Mouse (Mus musculus) hindbrain, embryonic 10.5 days (tissue): Measurements from ENCODE around the gene Afap1. TPM values are rescaled to one million over a fixed set of nuclear protein-coding genes. Genes with fewer than 3 reads are reported as not detected.

Source experiments
- DNase-seq: peaks from one replicate; pipeline ENCODE4 v3.0.0-alpha.2; 2017; ENCODE audit warnings: low spot score
- H3K27ac ChIP-seq: fragments of 300-500 bp; sonication (generic); 2 replicates; pipeline ENCODE4 v1.5.1; 2016; ENCODE audit warnings: mild to moderate bottlenecking, moderate library complexity
- H3K27me3 ChIP-seq: fragments of 300-500 bp; sonication (generic); 2 replicates; pipeline ENCODE4 v1.6.1; 2016; ENCODE audit warnings: mild to moderate bottlenecking; ENCODE audit not compliant: poor library complexity, insufficient read depth, severe bottlenecking
- H3K36me3 ChIP-seq: fragments of 300-500 bp; sonication (generic); 2 replicates; pipeline ENCODE4 v1.6.1; 2016; ENCODE audit warnings: mild to moderate bottlenecking, moderate library complexity
- H3K4me1 ChIP-seq: fragments of 300-500 bp; sonication (generic); replicated peaks from 2 replicates; pipeline ENCODE4 v1.6.1; 2016; ENCODE audit warnings: mild to moderate bottlenecking
- H3K4me3 ChIP-seq: fragments of 300-500 bp; sonication (generic); 2 replicates; pipeline ENCODE4 v1.5.1; 2016; ENCODE audit warnings: mild to moderate bottlenecking, moderate library complexity
- H3K9me3 ChIP-seq: fragments of 300-500 bp; sonication (generic); 2 replicates; pipeline ENCODE4 v1.6.1; 2016; ENCODE audit warnings: mild to moderate bottlenecking, moderate library complexity
- WGBS: fragments of 180-500 bp; shearing (Covaris S2); methylation state at CpG from one replicate; pipeline ENCODE4 v1.1.7; 2016; 5-methylcytosine and 5-hydroxymethylcytosine counted together
- polyA plus RNA-seq: library from polyadenylated mRNA; unstranded; fragments of >200 nt; fragmentation: Nextera tagmentation; extraction: Ambion mirVana; gene quantifications from 2 replicates; pipeline ENCODE4 v1.2.1, GENCODE M21; 2016

Gene Afap1
- polyA plus RNA-seq, result 38.6 and 56.5 TPM in 2 replicates

DNA sequence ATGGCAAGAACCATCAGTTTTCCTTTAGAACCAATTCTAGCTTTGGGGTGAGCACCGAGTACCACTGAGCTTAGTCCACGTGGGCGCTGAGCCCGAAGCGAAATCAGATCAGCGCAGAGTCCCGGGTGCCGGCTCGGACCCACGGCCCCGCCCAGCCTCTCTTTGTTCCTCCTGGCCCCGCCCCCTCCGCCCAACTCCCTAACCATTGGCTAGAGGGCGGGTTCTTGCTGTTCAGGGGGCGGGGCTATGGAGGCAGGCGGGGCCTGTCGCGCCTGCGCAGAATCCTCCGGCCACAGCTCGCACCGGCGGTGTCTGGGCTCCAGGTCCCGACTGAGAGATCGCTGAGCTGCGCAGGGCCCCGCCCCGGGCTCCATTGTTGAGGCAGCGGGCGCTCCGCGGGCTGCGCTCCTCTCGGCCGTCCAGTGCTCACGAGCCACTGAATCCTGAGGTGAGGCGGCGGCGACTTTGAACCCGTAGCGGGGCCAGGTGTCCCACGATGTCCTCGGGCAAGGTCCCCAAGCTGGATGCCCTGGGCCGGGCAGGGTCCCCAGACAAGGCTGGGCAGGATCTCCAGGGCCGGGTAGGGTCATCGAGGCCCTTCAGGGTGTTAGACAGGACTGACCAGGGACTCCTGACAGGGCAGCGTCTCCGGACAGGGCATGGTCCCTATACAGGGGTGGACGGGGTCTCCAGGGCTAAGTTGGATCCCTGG lies at the start of gene Afap1:
Gene Afap1 (plus strand): TSS at position 227 of the 712 bp plus-strand sequence.
- Histone ChIP-seq H3K27me3 (peaks cover 17% of the 10 kb centered on the region), H3K4me1 (peaks cover 60% of the 10 kb centered on the region), H3K36me3 (no peaks in the 10 kb centered on the region), H3K4me3 (peak within 1 kb of the TSS; percentile 71), H3K27ac (peak within 1 kb of the TSS; percentile 90), H3K9me3 (no peaks in the 10 kb centered on the region)
- WGBS, result under 1% methylated on average over 49 of the region's 49 CpGs
- DNase-seq, result peak; percentile 100

DNA sequence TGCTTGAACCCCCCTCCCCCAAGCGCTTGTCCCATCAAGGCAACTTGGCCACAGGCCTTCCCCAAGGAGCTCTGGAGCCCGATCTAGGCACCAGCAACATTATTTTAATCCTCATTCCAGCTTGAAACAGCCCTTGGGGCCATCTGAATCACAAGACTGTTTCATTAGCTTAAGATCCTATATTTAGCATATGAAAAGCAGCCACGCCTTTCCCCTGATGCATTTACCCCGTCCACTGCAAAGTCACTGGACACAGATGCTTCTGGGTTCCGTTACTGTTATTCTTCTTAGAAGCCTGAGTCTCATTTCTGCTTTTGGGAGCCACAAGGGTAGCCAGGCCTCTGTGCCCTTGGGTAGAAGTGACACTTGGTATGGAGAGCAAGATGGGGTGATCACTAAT lies 41.6 kb upstream of the Afap1 start:
- Histone ChIP-seq H3K4me1 (peaks cover 18% of the 10 kb centered on the region; the same call in 1 of the 2 replicates), H3K4me3 (no peak overlapping the region), H3K27me3 (no peaks in the 10 kb centered on the region; the same call in 1 of the 2 replicates), H3K36me3 (no peaks in the 10 kb centered on the region), H3K27ac (no peak overlapping the region), H3K9me3 (no peaks in the 10 kb centered on the region)
- no peak for DNase-seq
- 73% methylated on average over 5 of the region's 5 CpGs for WGBS

DNA sequence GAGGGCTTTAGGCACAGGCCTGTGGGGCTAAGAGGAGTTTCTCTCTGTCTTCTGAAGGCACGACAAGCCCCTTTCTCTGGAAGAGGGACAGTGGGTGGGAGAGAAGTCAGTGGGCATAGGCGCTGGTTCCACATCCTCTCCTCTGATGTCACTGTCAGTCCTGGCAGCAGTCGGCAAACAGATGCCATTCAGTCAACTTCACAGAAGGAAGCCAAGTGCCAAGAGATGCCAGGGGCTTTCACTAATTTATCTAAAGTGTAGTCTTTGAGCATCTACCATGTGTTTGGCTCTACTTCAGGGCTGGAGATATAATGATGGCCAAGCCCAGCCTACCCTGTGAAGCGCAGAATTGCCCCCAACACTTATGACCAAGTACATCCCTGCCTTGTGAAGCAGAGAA lies 39.7 kb upstream of the Afap1 start:
- Histone ChIP-seq H3K4me3 (no peak overlapping the region), H3K9me3 (no peaks in the 10 kb centered on the region), H3K36me3 (no peaks in the 10 kb centered on the region), H3K27me3 (no peaks in the 10 kb centered on the region; the same call in 1 of the 2 replicates), H3K27ac (no peak overlapping the region), H3K4me1 (peaks cover 25% of the 10 kb centered on the region)
- WGBS, result 88% methylated on average over 4 of the region's 4 CpGs
- no peak for DNase-seq

DNA sequence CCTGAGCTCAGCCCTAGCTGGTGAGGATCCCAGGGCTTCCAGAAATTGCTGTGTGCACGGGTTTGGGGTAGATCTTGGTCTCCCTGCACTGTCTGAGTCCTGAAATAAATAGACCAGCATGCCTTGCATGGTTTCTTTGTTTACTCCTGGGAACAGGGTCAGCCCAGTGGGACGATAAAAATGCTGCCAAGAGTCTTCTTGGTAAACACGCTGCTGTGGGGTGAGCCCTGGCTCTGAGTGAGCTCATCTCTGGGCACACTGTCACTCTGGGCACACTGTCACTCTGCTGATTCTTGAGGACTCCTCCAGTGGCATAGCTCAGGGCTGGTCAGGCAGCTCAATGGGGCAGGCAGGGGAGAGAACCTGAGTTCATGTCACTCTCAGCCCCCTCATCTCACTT lies 36.9 kb upstream of the Afap1 start:
- DNase-seq, result no peak

DNA sequence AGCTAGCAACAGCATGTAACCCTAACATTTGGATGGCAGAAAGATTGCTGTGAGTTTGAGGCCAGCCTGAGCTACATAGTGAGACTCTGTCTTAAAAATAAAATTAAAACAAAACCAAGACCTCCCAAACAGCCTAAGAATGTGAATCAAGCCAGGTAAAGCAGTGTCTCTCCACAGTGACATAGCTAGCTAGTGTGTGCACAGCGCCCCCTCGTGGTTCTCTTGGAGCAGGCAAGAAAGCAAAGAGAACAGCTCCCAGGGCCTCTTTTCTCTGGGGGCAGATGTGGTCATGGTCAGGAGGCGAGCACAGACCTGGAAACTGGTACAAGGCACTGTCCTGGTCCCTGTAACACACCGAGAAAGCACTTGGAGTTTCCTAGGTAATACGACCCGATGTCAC lies 35.0 kb upstream of the Afap1 start:
- Histone ChIP-seq H3K9me3 (no peaks in the 10 kb centered on the region), H3K27me3 (no peaks in the 10 kb centered on the region), H3K4me1 (peaks cover 14% of the 10 kb centered on the region), H3K27ac (no peak overlapping the region), H3K4me3 (no peak overlapping the region), H3K36me3 (no peaks in the 10 kb centered on the region)
- 26% methylated on average over 6 of the region's 6 CpGs for WGBS
- peak; percentile 80 for DNase-seq

More for the DNA sequence above, 36.9 kb upstream of the Afap1 start:
- Histone ChIP-seq H3K27ac (no peak overlapping the region), H3K27me3 (no peaks in the 10 kb centered on the region), H3K4me3 (no peak overlapping the region), H3K4me1 (peaks cover 19% of the 10 kb centered on the region), H3K36me3 (no peaks in the 10 kb centered on the region), H3K9me3 (no peaks in the 10 kb centered on the region)
- 57% methylated on average over 3 of the region's 3 CpGs for WGBS

DNA sequence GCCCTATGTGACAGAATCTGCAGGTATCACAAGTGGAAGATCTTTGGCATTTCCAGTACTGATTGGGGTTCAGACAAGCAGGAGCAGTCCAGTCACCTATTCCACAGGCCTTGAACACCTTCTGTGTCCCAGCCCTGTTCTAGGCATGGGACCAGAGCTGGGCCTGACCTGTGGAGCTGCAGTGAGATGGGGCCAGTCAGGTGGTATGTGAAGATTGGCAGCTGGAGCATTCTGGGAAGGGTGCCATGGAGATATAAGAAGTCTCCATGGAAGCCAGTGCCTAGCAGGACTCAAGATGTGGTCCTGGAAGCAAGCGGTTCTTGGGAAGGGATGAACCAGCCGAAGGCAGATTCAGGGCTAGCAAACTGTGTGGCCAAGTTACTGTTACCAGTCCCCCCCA lies 31.7 kb upstream of the Afap1 start:
- no peaks in the 10 kb centered on the region for H3K27me3 ChIP-seq
- peaks cover 11% of the 10 kb centered on the region for H3K4me1 ChIP-seq
- H3K27ac ChIP-seq, result no peak overlapping the region
- H3K9me3 ChIP-seq, result no peaks in the 10 kb centered on the region
- no peak for DNase-seq
- H3K36me3 ChIP-seq, result no peaks in the 10 kb centered on the region
- 94% methylated on average over 2 of the region's 2 CpGs for WGBS
- no peak overlapping the region for H3K4me3 ChIP-seq

DNA sequence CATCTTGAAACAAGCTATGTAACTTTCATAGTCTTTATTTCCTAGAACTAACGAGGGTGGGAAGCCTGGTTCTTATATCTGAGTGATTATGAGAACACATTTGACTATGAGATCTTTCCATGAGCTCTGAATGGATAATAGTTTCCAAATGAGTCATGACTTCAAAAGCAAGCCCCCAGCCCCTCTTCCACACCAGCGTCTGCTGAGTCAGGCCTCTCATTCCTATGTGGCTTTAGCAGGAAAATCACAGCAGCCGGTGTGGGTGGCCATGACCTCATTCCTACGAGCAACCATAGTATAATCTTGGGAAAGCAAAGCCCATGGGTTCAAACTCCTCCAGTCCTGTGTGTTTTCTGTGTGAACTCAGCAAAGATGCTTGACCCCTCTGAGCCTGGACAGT lies 23.1 kb upstream of the Afap1 start:
- Histone ChIP-seq H3K27ac (no peak overlapping the region), H3K4me1 (peaks cover 13% of the 10 kb centered on the region), H3K36me3 (no peaks in the 10 kb centered on the region), H3K4me3 (no peak overlapping the region), H3K27me3 (no peaks in the 10 kb centered on the region), H3K9me3 (no peaks in the 10 kb centered on the region)
- no peak for DNase-seq
- WGBS, result 85% methylated on average over 4 of the region's 4 CpGs

DNA sequence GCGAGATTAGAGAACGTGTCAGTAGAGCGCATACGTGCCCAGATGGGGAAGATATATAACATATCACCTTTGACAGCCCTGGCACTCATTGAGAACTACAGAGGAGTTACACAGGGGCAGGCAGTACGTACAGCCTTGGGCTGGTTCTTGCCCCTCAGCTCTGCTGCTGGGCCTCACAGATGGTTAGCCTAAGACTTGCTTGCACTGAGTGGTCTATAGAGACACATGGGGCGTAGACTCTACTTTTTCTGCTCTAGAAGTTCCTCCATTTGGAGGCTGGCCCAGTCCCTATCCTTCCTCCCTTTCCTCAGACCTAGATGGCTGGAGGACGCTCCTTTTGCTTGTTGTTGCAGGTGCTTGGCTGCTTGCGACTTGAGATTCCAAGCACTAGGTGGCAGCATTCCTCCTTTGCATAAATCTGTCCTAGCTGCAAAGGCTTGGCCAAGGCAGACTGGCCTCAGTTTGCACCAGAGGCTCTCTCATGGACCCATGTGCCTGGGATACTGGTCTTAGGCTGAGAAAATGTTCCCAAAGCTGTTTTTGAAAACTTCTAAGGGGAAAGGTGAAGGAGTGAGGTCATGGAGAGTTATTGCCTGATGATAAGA lies 22.6 kb upstream of the Afap1 start:
- Histone ChIP-seq H3K4me3 (no peak overlapping the region), H3K27ac (no peak overlapping the region), H3K4me1 (peaks cover 14% of the 10 kb centered on the region), H3K27me3 (no peaks in the 10 kb centered on the region), H3K9me3 (no peaks in the 10 kb centered on the region), H3K36me3 (no peaks in the 10 kb centered on the region)
- 61% methylated on average over 8 of the region's 8 CpGs for WGBS
- peak; percentile 78 for DNase-seq

DNA sequence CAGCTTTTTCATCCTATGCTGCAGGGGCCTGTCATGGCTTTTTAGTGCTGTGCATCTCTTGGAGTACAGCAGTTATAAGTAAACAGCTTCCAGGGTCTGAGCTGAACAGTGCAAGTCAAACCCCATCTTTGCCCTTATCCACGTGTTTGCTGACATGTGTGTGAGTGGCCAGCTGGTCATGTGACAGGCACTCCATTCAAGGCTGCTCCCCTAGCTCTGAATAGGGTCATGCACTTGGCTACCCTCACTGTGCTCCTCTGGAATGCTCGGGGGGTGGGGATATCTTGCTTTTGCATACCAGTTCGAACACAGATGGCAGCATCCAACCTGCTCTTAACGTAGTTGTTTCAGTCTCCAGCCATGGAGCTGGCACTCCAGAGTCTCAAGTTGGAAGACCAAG lies 19.7 kb upstream of the Afap1 start:
- WGBS, result 39% methylated on average over 4 of the region's 4 CpGs
- H3K27ac ChIP-seq, result no peak overlapping the region
- DNase-seq, result no peak

DNA sequence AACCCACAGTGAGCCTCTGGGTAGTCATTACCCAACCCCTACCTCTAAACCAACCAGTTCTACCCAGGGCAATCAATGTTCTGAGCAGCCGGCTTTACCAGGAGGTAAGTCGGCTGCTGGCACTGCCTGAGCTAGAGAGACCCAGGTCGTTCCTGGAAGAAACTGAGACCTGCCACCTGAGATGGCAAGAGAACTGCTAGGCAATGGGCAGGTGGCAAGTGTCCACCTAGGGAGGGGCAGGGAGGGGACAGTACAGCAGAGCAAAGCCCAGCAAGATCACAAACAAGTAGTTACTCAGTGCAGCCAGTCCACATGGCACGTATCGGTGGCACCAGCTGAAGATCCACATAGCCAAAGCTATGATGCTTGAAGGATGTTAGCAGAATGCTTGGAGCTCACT lies 16.9 kb upstream of the Afap1 start:
- H3K4me1 ChIP-seq, result peaks cover 22% of the 10 kb centered on the region
- 93% methylated on average over 5 of the region's 5 CpGs for WGBS
- H3K36me3 ChIP-seq, result no peaks in the 10 kb centered on the region

More for the DNA sequence above, 19.7 kb upstream of the Afap1 start:
- H3K9me3 ChIP-seq, result no peaks in the 10 kb centered on the region
- H3K27me3 ChIP-seq, result no peaks in the 10 kb centered on the region
- H3K4me3 ChIP-seq, result no peak overlapping the region
- no peaks in the 10 kb centered on the region for H3K36me3 ChIP-seq
- H3K4me1 ChIP-seq, result peaks cover 16% of the 10 kb centered on the region

DNA sequence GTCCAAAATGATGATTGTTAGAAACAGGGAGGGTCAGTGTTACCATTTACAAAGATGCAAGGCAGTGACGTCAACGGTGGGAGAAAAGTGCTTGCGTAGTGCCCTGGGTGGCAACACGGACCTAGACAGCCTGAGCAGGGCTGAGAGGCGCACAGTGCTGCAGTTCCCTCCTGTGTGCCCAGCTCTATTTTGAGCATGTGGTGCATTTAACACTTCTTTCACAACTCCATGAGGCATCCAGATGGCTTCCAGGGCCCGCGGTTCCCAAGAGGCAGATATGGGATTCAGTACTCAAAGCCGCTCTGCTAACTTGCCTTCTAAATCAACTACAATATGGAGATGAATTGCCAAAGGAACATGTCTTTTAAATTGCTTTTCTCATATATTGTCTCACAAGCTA lies 13.9 kb upstream of the Afap1 start:
- Histone ChIP-seq H3K36me3 (no peaks in the 10 kb centered on the region), H3K27me3 (no peaks in the 10 kb centered on the region), H3K4me3 (no peak overlapping the region), H3K9me3 (no peaks in the 10 kb centered on the region), H3K27ac (no peak overlapping the region), H3K4me1 (peaks cover 25% of the 10 kb centered on the region)
- DNase-seq, result no peak
- WGBS, result 85% methylated on average over 8 of the region's 8 CpGs

More for the DNA sequence above, 16.9 kb upstream of the Afap1 start:
- H3K4me3 ChIP-seq, result no peak overlapping the region
- no peak overlapping the region for H3K27ac ChIP-seq
- H3K9me3 ChIP-seq, result no peaks in the 10 kb centered on the region
- no peak for DNase-seq
- H3K27me3 ChIP-seq, result no peaks in the 10 kb centered on the region

DNA sequence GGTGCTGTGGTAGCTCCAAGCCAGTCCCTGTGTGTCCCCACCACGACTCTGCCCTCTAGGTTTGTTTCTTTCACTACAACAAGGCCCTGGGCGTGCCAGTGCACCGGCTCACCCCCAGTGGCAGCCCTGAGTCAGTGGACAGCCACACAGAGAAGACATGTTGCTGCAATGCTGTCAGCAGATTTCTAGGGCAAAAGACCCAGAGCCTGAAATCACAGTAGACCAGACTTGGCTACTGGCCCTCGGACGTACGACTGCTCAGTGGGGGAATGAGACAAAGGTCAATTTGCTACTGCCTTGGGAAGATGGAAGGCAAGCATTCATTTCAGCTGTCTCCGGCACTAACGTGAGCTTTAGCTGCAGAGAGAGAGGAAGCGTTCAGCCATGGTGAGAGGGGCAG lies 10.7 kb upstream of the Afap1 start:
- Histone ChIP-seq H3K9me3 (no peaks in the 10 kb centered on the region), H3K27me3 (0 out of 2 replicates have a peak, but pooled peaks cover 3% of the 10 kb centered on the region), H3K4me1 (peaks cover 23% of the 10 kb centered on the region; the same call in 1 of the 2 replicates), H3K36me3 (no peaks in the 10 kb centered on the region), H3K4me3 (no peak overlapping the region), H3K27ac (no peak overlapping the region)
- DNase-seq, result no peak
- 59% methylated on average over 9 of the region's 9 CpGs for WGBS

DNA sequence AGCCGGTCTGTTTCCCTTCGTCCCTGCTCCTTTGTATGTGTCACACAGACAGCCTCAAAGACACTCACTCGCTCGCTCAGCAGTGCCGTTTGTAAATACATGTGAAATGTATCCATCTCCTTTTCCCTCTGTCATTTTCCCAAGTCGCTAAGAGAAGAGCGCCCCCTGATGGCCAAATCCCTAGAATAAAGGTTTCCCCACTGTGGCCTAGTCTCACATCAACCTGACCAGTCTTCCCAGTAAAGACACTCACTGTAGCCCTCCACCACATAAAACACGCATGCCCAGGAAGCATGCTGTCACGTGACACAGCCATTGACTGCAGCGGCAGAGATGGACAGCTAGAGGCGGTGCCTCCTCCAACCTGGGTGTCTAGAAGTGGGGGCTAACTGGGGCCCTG lies 8.9 kb upstream of the Afap1 start:
- Histone ChIP-seq H3K27ac (0 out of 2 replicates have a peak overlapping the region, but pooled peaks have one; percentile 40), H3K4me3 (no peak overlapping the region), H3K9me3 (no peaks in the 10 kb centered on the region), H3K4me1 (peaks cover 27% of the 10 kb centered on the region), H3K27me3 (0 out of 2 replicates have a peak, but pooled peaks cover 3% of the 10 kb centered on the region), H3K36me3 (no peaks in the 10 kb centered on the region)
- WGBS, result 43% methylated on average over 11 of the region's 11 CpGs
- DNase-seq, result peak; percentile 62
